Mouse (Mus musculus): Measurements from ENCODE around the gene Baiap2l2. TPM values are rescaled to one million over a fixed set of nuclear protein-coding genes. Genes with fewer than 3 reads are reported as not detected.

The Baiap2l2 gene
- total RNA-seq, 2 experiments from 2014 or later = 0.69 to 4.0 TPM

- intact Hi-C loops (cut with DNase I; ENCODE audit: low total_unique reads) = no loop called here
- DNase-seq = no peak
Measured at GRCm38 (mm10) chr15:79265384-79265783, 20.0 kb downstream of the Baiap2l2 start.

DNA sequence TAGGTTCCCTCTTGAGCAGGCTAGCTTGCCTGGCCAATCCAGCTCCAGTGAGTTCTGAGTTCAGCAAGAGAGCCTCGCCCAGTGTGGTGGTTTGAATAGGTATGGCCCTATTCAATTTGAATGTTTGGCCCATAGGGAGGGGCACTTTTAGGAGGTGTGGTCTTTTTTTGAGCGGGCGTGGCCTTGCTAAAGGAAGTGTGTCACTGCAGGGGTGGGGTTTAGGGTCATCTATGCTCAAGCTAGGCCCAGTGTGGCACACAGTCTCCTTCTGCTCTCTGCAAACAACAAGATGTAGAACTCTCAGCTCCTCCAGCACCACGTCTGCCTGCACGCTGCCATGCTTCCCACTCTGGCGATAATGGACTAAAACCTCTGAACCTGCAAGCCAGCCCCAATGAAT lies 21.6 kb downstream of the Baiap2l2 start:
- DNase-seq = no peak
- intact Hi-C loops (cut with DNase I; ENCODE audit: low total_unique reads) = no loop called here

DNA sequence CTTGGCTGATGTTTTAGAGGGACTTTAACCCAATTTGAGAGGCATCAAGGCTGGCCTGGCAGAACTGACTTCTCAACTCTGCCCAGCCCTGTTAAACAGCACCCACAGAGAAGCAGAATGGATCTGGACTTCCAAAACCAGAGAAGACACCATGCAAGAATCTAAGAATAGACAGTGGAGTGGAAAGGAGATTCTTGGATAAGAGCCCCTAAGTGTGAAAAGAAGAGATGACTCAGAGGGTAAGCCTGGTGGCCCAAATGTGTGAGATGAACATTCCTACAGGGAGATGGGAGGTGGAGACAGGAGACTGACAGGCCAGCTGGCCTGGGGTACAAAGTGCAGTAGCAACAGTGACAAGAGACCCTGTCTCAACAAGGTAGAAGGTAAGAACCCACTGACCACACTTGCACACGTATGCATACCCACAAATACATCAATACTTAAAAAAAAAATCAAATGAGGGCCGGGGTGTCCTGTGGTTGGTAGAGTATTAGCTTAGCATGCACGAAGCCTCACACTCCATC lies 22.5 kb downstream of the Baiap2l2 start:
- intact Hi-C loops (cut with DNase I; ENCODE audit: low total_unique reads) = no loop called here

GRCm38 (mm10) chr15:79262375-79262774 lies 23.0 kb downstream of the Baiap2l2 start:
- no peak for DNase-seq
- intact Hi-C loops (cut with DNase I; ENCODE audit: low total_unique reads) = no loop called here

More for the DNA sequence above, 22.5 kb downstream of the Baiap2l2 start:
- no peak for DNase-seq

- DNase-seq = no peak
- intact Hi-C loops (cut with DNase I; ENCODE audit: low total_unique reads) = no loop called here
Measured at GRCm38 (mm10) chr15:79261757-79262156, 23.6 kb downstream of the Baiap2l2 start.

GRCm38 (mm10) chr15:79261095-79261725 lies 24.1 kb downstream of the Baiap2l2 start:
- DNase-seq = peak; percentile 29
- intact Hi-C loops (cut with DNase I; ENCODE audit: low total_unique reads) = no loop called here

DNA sequence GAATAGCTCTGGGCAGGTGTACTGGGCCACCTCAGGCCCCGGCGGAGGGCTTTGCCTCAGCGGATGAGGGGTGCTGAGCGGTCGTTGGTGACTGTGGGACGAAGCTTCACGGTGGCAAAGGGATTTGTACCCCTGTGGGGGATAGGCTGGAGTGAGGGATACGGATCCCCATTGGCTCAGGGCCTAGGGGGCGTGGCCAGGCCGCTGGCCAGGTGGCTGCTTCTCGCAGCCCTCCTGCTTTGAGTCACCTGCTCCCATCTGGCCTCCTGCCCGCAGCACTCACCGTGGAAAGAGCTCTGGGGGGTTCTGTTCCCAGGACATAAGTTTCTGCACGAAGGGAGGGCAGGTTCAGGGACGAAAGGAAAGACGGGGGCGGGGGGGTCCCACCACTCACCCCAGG lies 26.8 kb downstream of the Baiap2l2 start:
- DNase-seq = no peak
- intact Hi-C loops (cut with DNase I; ENCODE audit: low total_unique reads) = no loop called here

- no peak for DNase-seq
- intact Hi-C loops (cut with DNase I; ENCODE audit: low total_unique reads) = no loop called here
Measured at GRCm38 (mm10) chr15:79254661-79255060, 30.7 kb downstream of the Baiap2l2 start, which contains the start of gene Slc16a8. Gene Slc16a8 (minus strand): TSS chr15:79254761.

DNA sequence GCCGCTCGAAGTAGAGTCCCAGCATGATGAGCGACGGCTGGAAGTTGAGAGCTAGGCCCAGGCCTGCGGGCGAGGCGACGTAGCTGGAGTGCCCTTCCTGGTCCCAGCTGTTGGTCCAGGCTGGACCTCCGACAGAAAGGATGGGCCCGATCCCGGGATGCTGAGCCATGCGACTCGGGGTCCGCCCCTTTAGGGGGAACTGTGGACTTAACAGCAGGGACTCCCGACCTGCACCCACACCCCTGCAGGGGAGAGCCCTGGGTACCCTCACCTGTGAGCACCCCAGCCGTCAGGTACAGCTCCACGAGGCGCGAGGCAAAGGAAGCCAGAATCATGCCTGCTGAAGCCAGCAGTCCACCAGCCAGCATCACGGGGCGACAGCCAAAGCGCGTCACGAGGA lies 32.8 kb downstream of the Baiap2l2 start:
- intact Hi-C loops (cut with DNase I; ENCODE audit: low total_unique reads) = no loop called here
- DNase-seq = no peak

GRCm38 (mm10) chr15:79251781-79252491 lies 33.4 kb downstream of the Baiap2l2 start:
- DNase-seq = no peak
- intact Hi-C loops (cut with DNase I; ENCODE audit: low total_unique reads) = no loop called here

- DNase-seq = no peak
- intact Hi-C loops (cut with DNase I; ENCODE audit: low total_unique reads) = no loop called here
Measured at GRCm38 (mm10) chr15:79251168-79251567, 34.2 kb downstream of the Baiap2l2 start.

- DNase-seq = no peak
Measured at GRCm38 (mm10) chr15:79250236-79250635, 35.1 kb downstream of the Baiap2l2 start.

DNA sequence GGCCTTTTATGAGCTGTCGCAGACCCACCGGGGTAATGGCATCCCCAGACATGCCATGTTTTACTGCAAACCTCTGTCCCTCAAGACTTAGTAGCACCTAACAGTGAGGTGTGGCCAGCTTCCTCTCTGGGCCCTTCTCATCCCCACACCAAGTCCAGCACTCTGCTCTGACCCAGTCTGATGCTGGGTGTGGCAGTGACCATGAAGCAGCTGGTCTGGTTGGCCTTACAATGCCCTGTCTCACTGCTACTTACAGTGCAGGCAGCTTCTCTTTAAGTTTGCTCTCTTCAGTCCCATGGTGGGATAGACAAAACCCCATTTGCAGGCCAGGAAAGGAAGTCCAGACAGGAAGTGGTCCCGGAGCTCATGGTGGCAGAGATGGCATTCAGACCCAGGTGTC lies 40.0 kb downstream of the Baiap2l2 start:
- intact Hi-C loops (cut with DNase I; ENCODE audit: low total_unique reads) = no loop called here
- no peak for DNase-seq

More at GRCm38 (mm10) chr15:79250236-79250635, 35.1 kb downstream of the Baiap2l2 start:
- intact Hi-C loops (cut with DNase I; ENCODE audit: low total_unique reads) = no loop called here

DNA sequence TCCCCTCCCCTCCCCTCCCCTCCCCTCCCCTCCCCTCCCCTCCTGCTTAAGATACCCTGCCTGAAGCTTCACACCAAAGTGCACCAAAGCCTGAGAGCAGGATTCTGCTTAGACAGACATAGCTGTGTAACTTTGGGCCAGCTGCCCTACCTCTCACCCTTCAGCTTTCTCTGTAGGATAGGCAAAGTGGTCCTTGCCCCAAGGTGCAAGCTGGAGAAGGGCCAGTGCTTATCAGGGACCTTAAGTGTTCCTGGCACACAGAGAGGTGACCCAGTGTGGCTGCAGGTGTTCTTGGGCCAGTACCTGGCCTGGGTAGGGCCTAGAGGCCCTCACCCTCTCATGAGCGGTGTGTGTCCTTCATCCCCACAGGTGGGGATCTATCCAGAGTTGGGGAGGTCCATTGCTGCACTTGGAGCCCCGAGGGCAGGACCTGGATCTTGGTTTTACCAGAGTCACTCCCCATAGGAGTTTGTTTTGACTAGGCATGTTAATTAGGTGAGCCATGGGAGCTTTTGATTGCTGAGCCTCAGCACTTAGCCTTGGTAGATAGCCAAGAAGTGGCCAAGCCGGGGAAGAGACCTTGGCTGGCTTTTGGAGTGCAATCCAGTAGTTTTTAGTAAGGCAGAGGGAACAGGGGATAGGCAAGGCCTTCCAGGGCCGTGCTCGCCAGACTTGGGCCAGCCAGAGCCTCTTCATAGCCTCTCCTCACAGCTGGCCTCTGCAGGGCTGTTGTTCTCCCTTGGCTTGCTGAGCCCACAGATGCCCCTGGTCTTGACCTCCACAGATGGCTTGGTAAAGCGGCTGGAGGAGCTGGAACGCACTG lies 41.1 kb downstream of the Baiap2l2 start:
- intact Hi-C loops (cut with DNase I; ENCODE audit: low total_unique reads) = no loop called here
- no peak for DNase-seq

- intact Hi-C loops (cut with DNase I; ENCODE audit: low total_unique reads) = loop anchor here (2.0 kb wide), 1 partner anchor 223 kb away; no protein-coding TSS in a partner anchor
Measured at GRCm38 (mm10) chr15:79243234-79244042, 41.9 kb downstream of the Baiap2l2 start.

GRCm38 (mm10) chr15:79242574-79243233 lies 42.6 kb downstream of the Baiap2l2 start:
- intact Hi-C loops (cut with DNase I; ENCODE audit: low total_unique reads) = loop anchor here (2.0 kb wide), 1 partner anchor 224 kb away; no protein-coding TSS in a partner anchor
- DNase-seq = no peak

More at GRCm38 (mm10) chr15:79243234-79244042, 41.9 kb downstream of the Baiap2l2 start:
- peak; percentile 94 for DNase-seq

- DNase-seq = no peak
- intact Hi-C loops (cut with DNase I; ENCODE audit: low total_unique reads) = no loop called here
Measured at GRCm38 (mm10) chr15:79238036-79238435, 47.3 kb downstream of the Baiap2l2 start.

DNA sequence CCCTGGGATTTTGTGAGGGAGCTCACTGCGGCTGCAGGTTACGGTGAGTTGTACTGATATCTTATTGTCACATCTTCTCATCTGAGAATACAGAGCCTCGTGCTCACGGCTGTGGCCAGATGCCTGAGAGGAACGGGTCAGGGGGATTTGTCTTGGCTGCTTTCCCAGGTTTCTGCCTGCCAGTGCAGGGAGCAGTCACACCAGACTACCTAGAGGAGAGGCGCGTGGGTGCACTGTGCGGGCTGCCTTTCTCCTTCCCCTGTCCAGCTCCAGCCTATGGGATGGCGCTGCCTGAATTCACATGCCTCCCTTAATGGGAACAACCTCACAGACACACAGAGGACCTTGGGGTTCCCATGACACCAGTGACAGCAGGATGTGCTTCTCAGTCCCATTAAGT lies 50.1 kb downstream of the Baiap2l2 start:
- no peak for DNase-seq
- intact Hi-C loops (cut with DNase I; ENCODE audit: low total_unique reads) = no loop called here
